Mouse (Mus musculus) ES-E14 (cell line): ENCODE measurements around the gene Klri1. TPM values are rescaled to one million over a fixed set of nuclear protein-coding genes. Genes with fewer than 3 reads are reported as not detected.
"Not testable (repeated sequence)": the region's sequence is repeated elsewhere in the genome, so short reads cannot be mapped to it uniquely, and the experiment has no call there.

Experiments
- DNase-seq: peaks from one replicate; pipeline ENCODE4 v3.0.0-alpha.2; 2013; ENCODE audit warnings: low read depth, low spot score
- H3K27ac ChIP-seq: 2 replicates; pipeline ENCODE4 v1.5.1; 2012; ENCODE audit warnings: low read depth, mild to moderate bottlenecking, low read length, moderate library complexity, mixed read lengths; ENCODE audit not compliant: poor library complexity, insufficient read depth, severe bottlenecking
- H3K36me3 ChIP-seq: 2 replicates; pipeline ENCODE4 v1.6.1; 2012; ENCODE audit warnings: mild to moderate bottlenecking, low read length, moderate library complexity, mixed read lengths; ENCODE audit not compliant: control insufficient read depth, poor library complexity, insufficient read depth, severe bottlenecking
- H3K4me1 ChIP-seq, 2 experiments: fragments of 150-350 bp in 1 of 2; sonication (generic) in 1 of 2; 2 replicates each; pipeline ENCODE4 v1.6.1; 2012; ENCODE audit warnings: low read length in 2 of 2, mild to moderate bottlenecking in 1 of 2, mixed read lengths in 1 of 2; ENCODE audit not compliant: control insufficient read depth in 2 of 2, insufficient read depth in 2 of 2, poor library complexity in 1 of 2
- H3K4me3 ChIP-seq, 2 experiments: fragments of 150-350 bp in 1 of 2; sonication (generic) in 1 of 2; 2 replicates each; pipeline ENCODE4 v1.5.1; 2012; ENCODE audit warnings: low read length in 2 of 2, low read depth in 1 of 2, mild to moderate bottlenecking in 1 of 2, mixed read lengths in 1 of 2; ENCODE audit not compliant: insufficient read depth in 1 of 2, poor library complexity in 1 of 2, severe bottlenecking in 1 of 2
- H3K9ac ChIP-seq: 2 replicates; pipeline ENCODE4 v1.6.1; 2012; ENCODE audit warnings: low read depth, mild to moderate bottlenecking, low read length, mixed read lengths; ENCODE audit not compliant: poor library complexity, insufficient read depth, severe bottlenecking
- H3K9me3 ChIP-seq: fragments of 150-350 bp; sonication (generic); 2 replicates; pipeline ENCODE4 v1.6.1; 2012; ENCODE audit warnings: low read depth, mild to moderate bottlenecking, low read length; ENCODE audit not compliant: control insufficient read depth, insufficient read depth
- CHD2 ChIP-seq: IDR thresholded peaks from 2 replicates; pipeline ENCODE4 v1.6.1; 2014; ENCODE audit warnings: mild to moderate bottlenecking, low read depth, low read length, inconsistent platforms
- HCFC1 ChIP-seq: IDR thresholded peaks from 2 replicates; pipeline ENCODE4 v1.6.1; 2012; ENCODE audit warnings: low read length, inconsistent platforms, borderline replicate concordance; ENCODE audit not compliant: insufficient read depth
- MAFK ChIP-seq: IDR thresholded peaks from 2 replicates; pipeline ENCODE4 v1.6.1; 2014; ENCODE audit warnings: mild to moderate bottlenecking, low read depth, low read length, inconsistent platforms; ENCODE audit not compliant: insufficient read depth
- ZC3H11A ChIP-seq: IDR thresholded peaks from 2 replicates; pipeline ENCODE4 v1.6.1; 2012; ENCODE audit warnings: low read depth, mild to moderate bottlenecking, inconsistent platforms, low read length, borderline replicate concordance
- ZNF384 ChIP-seq: IDR thresholded peaks from 2 replicates; pipeline ENCODE4 v1.6.1; 2012; ENCODE audit warnings: low read depth, low read length, inconsistent platforms
- in situ Hi-C, 2 experiments: fragments of 600-800 bp; cut with MboI; formaldehyde crosslinking; loops; one replicate each; pipeline ENCODE4 v1.15.1; 2025; ENCODE audit warnings: low sequenced_read_pairs in 2 of 2, inconsistent platforms in 1 of 2; ENCODE audit not compliant: unreplicated experiment in 2 of 2
- total RNA-seq: library from RNA; depleted of rRNA; stranded (reverse); fragments of 300-350 nt; gene quantifications from 2 replicates; pipeline ENCODE4 v1.2.3, GENCODE M21; 2012; rRNA removed

Klri1 gene
- total RNA-seq, 1 experiment: not detected

- Histone ChIP-seq H3K9ac (no peak overlapping the region), H3K27ac (no peak overlapping the region), H3K4me3 (no peak overlapping the region), H3K9me3 (no peaks in the 10 kb centered on the region), H3K36me3 (no peaks in the 10 kb centered on the region), H3K4me1 (no peaks in the 10 kb centered on the region)
- TF ChIP-seq MAFK: no peak
- TF ChIP-seq ZNF384: no peak
- no peak for TF ChIP-seq HCFC1
- no peak for TF ChIP-seq CHD2
- TF ChIP-seq ZC3H11A: no peak
- DNase-seq: no peak
- in situ Hi-C loops: no loop called here
Observed at GRCm38 (mm10) chr6:129680379-129680778, 36.6 kb downstream of the Klri1 start.

DNA sequence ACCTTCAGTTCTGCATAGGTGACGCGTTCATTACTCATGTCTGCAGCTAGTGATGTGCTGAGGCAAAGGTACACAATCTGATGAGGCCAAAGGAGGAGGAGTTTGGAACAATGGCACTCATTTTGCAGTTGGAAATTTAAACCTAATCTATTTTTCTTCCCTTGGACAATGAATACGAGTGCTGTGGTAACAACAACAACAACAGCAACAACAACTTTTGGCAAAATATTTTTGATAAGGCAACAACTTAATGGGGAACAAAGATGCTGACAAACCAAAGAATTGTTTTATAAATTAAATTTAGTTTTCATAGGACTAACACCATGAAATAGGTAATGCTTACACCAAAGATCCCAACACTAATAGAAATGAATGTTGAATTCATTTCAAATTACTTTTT lies 38.1 kb downstream of the Klri1 start, which contains the start of gene Klrc1:
TSS of gene Klrc1 (minus strand) at position 101 of the 400 bp plus-strand sequence.
- Histone ChIP-seq H3K27ac (no peak within 1 kb of the TSS), H3K36me3 (no peaks in the 10 kb centered on the region), H3K9me3 (no peaks in the 10 kb centered on the region), H3K4me3 (no peak within 1 kb of the TSS), H3K4me1 (no peaks in the 10 kb centered on the region), H3K9ac (no peak within 1 kb of the TSS)
- DNase-seq: no peak
- in situ Hi-C loops: no loop called here
- TF ChIP-seq ZNF384 (no peak), MAFK (no peak), CHD2 (no peak), HCFC1 (no peak), ZC3H11A (no peak)

- DNase-seq, H3K9ac ChIP-seq, H3K4me3 ChIP-seq, H3K9me3 ChIP-seq, H3K27ac ChIP-seq, H3K4me1 ChIP-seq, in situ Hi-C loops, H3K36me3 ChIP-seq: not testable (repeated sequence)
Observed at GRCm38 (mm10) chr6:129661301-129661700, 55.6 kb downstream of the Klri1 start.

DNA sequence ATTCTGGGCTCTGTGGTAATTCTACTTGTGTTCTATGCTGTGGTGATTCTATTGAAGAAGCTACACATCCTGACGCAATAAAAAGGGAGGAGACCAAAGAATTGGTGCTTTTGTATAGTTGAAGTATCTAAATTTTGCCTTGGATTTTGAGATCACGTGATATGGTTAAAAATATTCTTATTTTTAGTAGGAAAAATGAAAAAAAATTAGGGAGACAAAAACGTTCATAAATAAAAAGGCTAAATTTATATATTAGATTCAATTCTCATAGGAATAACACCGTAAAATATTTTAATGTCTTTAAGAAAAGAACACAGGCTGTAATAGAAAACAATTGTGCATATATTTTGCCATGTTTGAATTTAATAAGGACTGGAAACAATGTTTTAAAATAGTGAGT lies 56.3 kb downstream of the Klri1 start, which contains the start of gene Klrc2:
TSS of gene Klrc2 (minus strand) at position 101 of the 400 bp plus-strand sequence.
- H3K4me1 ChIP-seq, H3K4me3 ChIP-seq, in situ Hi-C loops, DNase-seq, H3K36me3 ChIP-seq, H3K9me3 ChIP-seq, H3K27ac ChIP-seq, H3K9ac ChIP-seq: not testable (repeated sequence)

Other genes with a start within 250 kb of the Klri1 start
- gene Olr1, start 210.0 kb downstream of the Klri1 start, total RNA-seq: 0.45 TPM in 1 of 2 replicates, not detected in the other
- gene Tmem52b, start 204.6 kb downstream of the Klri1 start, total RNA-seq: not detected in 2 replicates
- gene Gabarapl1, start 184.0 kb downstream of the Klri1 start, total RNA-seq: 14.7 and 25.6 TPM in 2 replicates
- gene Klre1, start 139.2 kb downstream of the Klri1 start, total RNA-seq: not detected in 2 replicates
- not detected in 2 replicates for gene Klrd1, start 125.3 kb downstream of the Klri1 start, total RNA-seq
- gene Klrk1, start 93.3 kb downstream of the Klri1 start, total RNA-seq: not detected in 2 replicates
- not detected in 2 replicates for gene Klrc3, start 73.8 kb downstream of the Klri1 start, total RNA-seq
- not detected in 2 replicates for gene Klrc2, start 56.4 kb downstream of the Klri1 start, total RNA-seq
- not detected in 2 replicates for gene Klrc1, start 38.2 kb downstream of the Klri1 start, total RNA-seq
- gene Klri2, start 23.4 kb upstream of the Klri1 start, total RNA-seq: not detected in 2 replicates
- not detected in 2 replicates for gene Gm156, start 67.1 kb upstream of the Klri1 start, total RNA-seq
- gene Gm17631, start 145.5 kb upstream of the Klri1 start, total RNA-seq: not detected in 2 replicates
- gene Klra17, start 159.5 kb upstream of the Klri1 start, total RNA-seq: not detected in 2 replicates
- gene Klra5, start 200.5 kb upstream of the Klri1 start, total RNA-seq: not detected in 2 replicates